Mouse (Mus musculus): ENCODE data around the gene Mdfic. TPM values are rescaled to one million over a fixed set of nuclear protein-coding genes. Genes with fewer than 3 reads are reported as not detected.

Gene Mdfic
- total and polyA plus RNA-seq, 3 experiments, result 0.05 TPM; not detected in 2

- TF ChIP-seq TAL1 (conservative IDR thresholded peaks at IDR 0.05; ENCODE audit: low read depth, low read length) (no peak), GATA2 (IDR thresholded peaks at IDR 0.05; ENCODE audit: borderline replicate concordance, low read depth, low read length) (no peak), POLR2AphosphoS5 (IDR thresholded peaks at IDR 0.05; ENCODE audit: insufficient replicate concordance, low read depth, low read length) (no peak), GATA1 (IDR thresholded peaks at IDR 0.05; ENCODE audit: borderline replicate concordance, low read length) (no peak), CTCF (IDR thresholded peaks at IDR 0.05; ENCODE audit: low read depth, low read length) (no peak)
- no peak overlapping the region for H3K4me3 ChIP-seq (ENCODE audit: low read depth, low read length)
- no peak for DNase-seq (ENCODE audit: low spot score)
- H3K36me3 ChIP-seq (replicated peaks), result no peaks in the 10 kb centered on the region
- no peaks in the 10 kb centered on the region for H3K9me3 ChIP-seq (replicated peaks)
- H3K27me3 ChIP-seq (ENCODE audit: insufficient read depth, low read length), result no peaks in the 10 kb centered on the region
- H3K4me1 ChIP-seq (ENCODE audit: insufficient read depth, low read depth, low read length), result no peaks in the 10 kb centered on the region
- no peak for ATAC-seq (ENCODE audit: extremely low read depth, insufficient number of reproducible peaks, low FRiP score, poor library complexity, severe bottlenecking)
Observed at GRCm38 (mm10) chr6:15845711-15846342, 125.4 kb downstream of the Mdfic start.

All from G1E (cell line).